Mouse (Mus musculus) hematopoietic stem cell, adult 5-6 weeks (primary cell): Measurements from ENCODE around the gene Birc6. TPM values are rescaled to one million over a fixed set of nuclear protein-coding genes. Genes with fewer than 3 reads are reported as not detected.
"Not testable (repeated sequence)": the region's sequence is repeated elsewhere in the genome, so short reads cannot be mapped to it uniquely, and the experiment has no call there.

Experiments used
- ATAC-seq, 2 experiments: fragments of 125-278 bp in 1 of 2; replicated peaks in 1 of 2; 2 replicates each; pipeline ENCODE4 v1.8.0; 2016 to 2017; ENCODE audit warnings: inconsistent platforms in 2 of 2, mild to moderate bottlenecking in 2 of 2, moderate number of reproducible peaks in 2 of 2, low read depth in 1 of 2, moderate TSS enrichment in 1 of 2; ENCODE audit not compliant: low FRiP score in 2 of 2, poor library complexity in 2 of 2, severe bottlenecking in 2 of 2, insufficient read depth in 1 of 2, low TSS enrichment in 1 of 2
- total RNA-seq: library from RNA; stranded (forward); fragments of 172-1452, 232-1000 nt; gene quantifications from 2 replicates; pipeline ENCODE4 v1.2.3, GENCODE M21; 2017

Gene Birc6
- total RNA-seq, 1 experiment from 2014 or later, result 174 TPM

GRCm38 (mm10) chr17:74672446-74672845, 144.4 kb downstream of the Birc6 start:
- ATAC-seq, result no peak

GRCm38 (mm10) chr17:74673251-74673650, 145.2 kb downstream of the Birc6 start:
- ATAC-seq, result peak; percentile 32 to 64; a peak in 1 of 4 replicates

- ATAC-seq, result no peak
These were observed 150.0 kb downstream of the Birc6 start for GRCm38 (mm10) chr17:74678061-74678460.

GRCm38 (mm10) chr17:74684927-74685326, 156.8 kb downstream of the Birc6 start:
- ATAC-seq, result no peak

GRCm38 (mm10) chr17:74688555-74688954, 160.5 kb downstream of the Birc6 start:
- ATAC-seq, result no peak

- no peak for ATAC-seq
These were observed 161.3 kb downstream of the Birc6 start for GRCm38 (mm10) chr17:74689406-74689805.

GRCm38 (mm10) chr17:74701661-74702060, 173.6 kb downstream of the Birc6 start:
- not testable (repeated sequence) for ATAC-seq

GRCm38 (mm10) chr17:74705480-74705879, 177.4 kb downstream of the Birc6 start:
- ATAC-seq, result no peak

GRCm38 (mm10) chr17:74706593-74706992, 178.5 kb downstream of the Birc6 start:
- ATAC-seq, result no peak

GRCm38 (mm10) chr17:74707637-74708152, 179.6 kb downstream of the Birc6 start:
- no peak for ATAC-seq

- peak; percentile 39 to 53; a peak in 2 of 4 replicates for ATAC-seq
These were observed 182.6 kb downstream of the Birc6 start for GRCm38 (mm10) chr17:74710731-74711130.

- no peak for ATAC-seq
These were observed 183.5 kb downstream of the Birc6 start for GRCm38 (mm10) chr17:74711627-74712026.

- no peak for ATAC-seq
These were observed 187.0 kb downstream of the Birc6 start for GRCm38 (mm10) chr17:74715128-74715527.

- no peak for ATAC-seq
These were observed 187.6 kb downstream of the Birc6 start for GRCm38 (mm10) chr17:74715724-74716123.

GRCm38 (mm10) chr17:74716643-74717042, 188.5 kb downstream of the Birc6 start:
- ATAC-seq, result no peak

- no peak; a peak in 1 of 4 replicates for ATAC-seq
These were observed 189.1 kb downstream of the Birc6 start for GRCm38 (mm10) chr17:74717091-74717617.

GRCm38 (mm10) chr17:74717618-74718151, 189.6 kb downstream of the Birc6 start, which contains the start of gene Ttc27:
Ttc27 (plus strand) TSS chr17:74717732.
- ATAC-seq, result peak; percentile 96 to 98

GRCm38 (mm10) chr17:74732872-74733271, 204.8 kb downstream of the Birc6 start:
- no peak for ATAC-seq

GRCm38 (mm10) chr17:74735392-74735791, 207.3 kb downstream of the Birc6 start:
- ATAC-seq, result peak; percentile 61 to 65
